ENCODE assay signal across 15 mouse cellular contexts in genomic region chr2:97975486-97975885, GRCm38 (mm10).
DNase-seq lines count a peak whose midpoint lies in the region; TF ChIP-seq lines count a peak whose summit lies in the region.
"Had no signal": no experiment of that assay in that cellular context is flagged by ENCODE, and none has a peak within 500 bp of the region (broad histone marks: within the 10 kb centered on the region; RNA-seq: fewer than 3 reads in every experiment).

No protein-coding gene starts in this region.

- peak; percentile 1 for DNase-seq in brain, embryonic 14.5 days (ENCODE audit: low read depth)
- DNase-seq in retina, postnatal 1 day: peak; percentile 89
- DNase-seq in heart, adult 18-20 months: no peak
- DNase-seq in gastrocnemius, postnatal 10 days: no peak
- no peak for DNase-seq in frontal cortex, postnatal 36 days (ENCODE audit: low spot score in 2 of 2)
- DNase-seq: adrenal gland, adult 8-10 months; adrenal gland, postnatal 14 days; adrenal gland, postnatal 36 days; cerebellum, adult 11 months; cerebellum, adult 18-20 months; cerebellum, adult 8-10 months; cerebellum, adult 9-11 months; cerebellum, postnatal 14 days; cerebellum, postnatal 36 days; embryo, embryonic 11 days had no signal

- no peak for TF ChIP-seq POLR2A in brain, embryonic 14.5 days (IDR thresholded peaks at IDR 0.05; ENCODE audit: borderline replicate concordance, extremely low read depth, insufficient read depth, insufficient read length, poor library complexity, severe bottlenecking)

- TF ChIP-seq CTCF in brain, embryonic 14.5 days (IDR thresholded peaks at IDR 0.05; ENCODE audit: borderline replicate concordance, extremely low read depth, insufficient read depth, insufficient read length): no peak

Comparison
In these comparisons a context has a peak if more than half of its experiments do, and no peak if none do; other contexts are left out.
1. DNase-seq: peak in brain, embryonic 14.5 days (single experiment) and retina, postnatal 1 day (single experiment); none in heart, adult 18-20 months (0 of 2), gastrocnemius, postnatal 10 days (single experiment) and frontal cortex, postnatal 36 days (0 of 2).